Mouse (Mus musculus): ENCODE measurements around the gene Znrd1.
"Not testable (repeated sequence)": the region's sequence is repeated elsewhere in the genome, so short reads cannot be mapped to it uniquely, and the experiment has no call there.

Znrd1 gene

GRCm38 (mm10) chr17:36957999-36958743 lies at the start of gene Znrd1, which contains the start of gene Znrd1as:
Znrd1 (minus strand) TSS chr17:36958559.
Znrd1as (plus strand) TSS chr17:36958592.
- peak; percentile 95 to 96 for DNase-seq

GRCm38 (mm10) chr17:37003366-37003765 lies 45.0 kb upstream of the Znrd1 start:
- no peak for DNase-seq

- DNase-seq, result peak; percentile 44 to 53
Observed at GRCm38 (mm10) chr17:37002364-37003330, 44.3 kb upstream of the Znrd1 start.

GRCm38 (mm10) chr17:37000863-37001262 lies 42.5 kb upstream of the Znrd1 start, which contains the start of gene Zfp57:
Zfp57 (plus strand) TSS chr17:37001163.
- no peak for DNase-seq

- no peak for DNase-seq
Observed at GRCm38 (mm10) chr17:36998477-36998876, 40.1 kb upstream of the Znrd1 start.

GRCm38 (mm10) chr17:36997033-36997735 lies 38.8 kb upstream of the Znrd1 start:
- peak; percentile 40 to 84 for DNase-seq

- DNase-seq, result no peak
Observed at GRCm38 (mm10) chr17:36995448-36995847, 37.1 kb upstream of the Znrd1 start.

GRCm38 (mm10) chr17:36994528-36994927 lies 36.2 kb upstream of the Znrd1 start:
- no peak for DNase-seq

GRCm38 (mm10) chr17:36993770-36994325 lies 35.5 kb upstream of the Znrd1 start:
- DNase-seq, result no peak

GRCm38 (mm10) chr17:36992336-36993104 lies 34.2 kb upstream of the Znrd1 start:
- DNase-seq, result no peak

GRCm38 (mm10) chr17:36990630-36991029 lies 32.3 kb upstream of the Znrd1 start:
- DNase-seq, result not testable (repeated sequence)

- DNase-seq, result no peak
Observed at GRCm38 (mm10) chr17:36989437-36989836, 31.1 kb upstream of the Znrd1 start, which contains the start of gene H2-M5. H2-M5 (minus strand) TSS chr17:36989537.

- DNase-seq, result no peak
Observed at GRCm38 (mm10) chr17:36988475-36988874, 30.1 kb upstream of the Znrd1 start.

- no peak for DNase-seq
Observed at GRCm38 (mm10) chr17:36982253-36983155, 24.1 kb upstream of the Znrd1 start.

- no peak for DNase-seq
Observed at GRCm38 (mm10) chr17:36981845-36982244, 23.5 kb upstream of the Znrd1 start.

GRCm38 (mm10) chr17:36981221-36981813 lies 23.0 kb upstream of the Znrd1 start, which contains the start of gene 2410137M14Rik:
2410137M14Rik (minus strand) TSS chr17:36981237.
- DNase-seq, result no peak

GRCm38 (mm10) chr17:36973271-36973787 lies 15.0 kb upstream of the Znrd1 start:
- no peak for DNase-seq

GRCm38 (mm10) chr17:36972791-36973190 lies 14.4 kb upstream of the Znrd1 start:
- DNase-seq, result no peak

GRCm38 (mm10) chr17:36971172-36971850 lies 13.0 kb upstream of the Znrd1 start:
- DNase-seq, result no peak

All from kidney, adult 8-10 months (tissue).